Mouse (Mus musculus): ENCODE measurements around the gene Hoxb6.

Hoxb6 gene

DNA sequence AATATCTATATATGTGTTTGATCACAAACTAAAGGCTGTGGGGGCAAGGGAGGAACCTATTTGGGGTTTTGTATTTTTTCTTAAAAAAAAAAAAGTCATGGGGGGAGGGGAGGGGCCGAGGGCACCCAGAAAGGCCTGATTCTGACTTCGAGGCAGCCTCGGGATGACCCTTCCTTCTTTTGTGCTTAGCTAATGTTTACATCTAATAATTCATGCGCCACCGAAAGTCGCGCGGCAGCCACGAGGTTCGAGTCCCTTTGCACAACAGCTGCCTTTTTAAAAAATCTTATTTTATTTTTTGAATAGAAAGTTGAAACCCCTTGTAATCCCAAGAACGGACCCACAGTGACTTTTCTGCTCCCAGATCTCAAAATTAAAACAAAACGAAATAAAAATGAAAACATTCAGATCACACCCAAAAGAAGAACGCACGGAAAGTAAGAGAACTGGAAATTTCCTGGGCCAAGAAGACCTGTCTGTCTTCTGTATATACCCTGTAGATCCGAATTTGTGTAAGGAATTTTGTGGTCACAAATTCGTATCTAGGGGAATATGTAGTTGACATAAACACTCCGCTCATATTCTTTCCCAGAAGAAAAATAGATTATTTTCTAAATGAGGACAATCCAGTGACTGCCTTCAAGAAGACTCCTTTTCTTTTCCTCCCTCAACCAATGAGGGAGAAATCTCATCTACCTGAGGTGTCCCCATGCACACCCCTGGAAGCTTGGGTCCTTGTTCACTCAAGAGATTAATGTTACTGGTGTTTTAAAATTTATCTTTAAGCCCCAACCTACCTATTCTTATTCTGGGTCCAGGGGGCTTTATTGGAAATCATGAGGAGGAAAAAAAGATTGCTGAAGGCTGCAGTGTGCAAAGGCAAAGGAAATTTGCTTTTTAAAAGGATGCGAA, 24.7 kb downstream of the Hoxb6 start:
- DNase-seq (ENCODE audit: low read depth, low spot score), result no peak

DNA sequence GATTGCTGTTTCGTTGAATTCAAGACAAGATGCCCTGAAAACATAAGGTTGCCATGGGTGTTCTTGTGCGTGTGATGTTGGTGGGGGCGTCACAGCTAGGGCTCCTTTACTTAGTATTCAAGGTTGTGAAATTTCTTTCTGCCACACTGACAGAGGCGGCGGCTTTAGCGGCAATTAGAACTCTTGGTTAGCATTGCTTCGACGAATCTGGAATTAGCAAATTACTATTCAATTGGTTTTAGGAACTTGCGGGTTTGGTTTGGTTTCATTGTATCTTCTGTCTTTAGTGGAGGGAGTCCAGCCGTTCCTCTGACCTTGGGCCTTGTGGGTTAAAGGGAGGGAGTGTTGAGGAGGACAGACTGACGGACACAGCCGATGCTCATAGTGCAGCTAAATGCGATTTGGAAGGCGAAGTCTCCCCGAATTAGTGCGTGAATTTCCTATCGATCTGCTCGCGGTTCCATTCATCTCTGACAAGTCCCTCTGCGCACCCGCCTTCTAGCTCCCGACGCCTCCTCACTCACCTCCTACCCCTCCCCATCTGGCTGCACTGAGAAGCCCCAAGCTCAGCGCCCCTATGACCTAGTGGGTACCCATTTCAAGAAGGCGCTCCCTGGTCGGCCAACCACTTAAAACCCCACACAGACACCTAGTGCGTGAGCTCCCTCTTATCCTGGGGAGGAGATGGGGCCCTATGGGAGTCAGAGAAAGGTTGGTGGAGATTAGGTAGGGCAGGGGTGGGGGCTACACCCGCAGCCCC, 25.5 kb downstream of the Hoxb6 start, which contains the start of gene Hoxb4:
TSS of gene Hoxb4 (plus strand) at position 660 of the 760 bp plus-strand sequence.
- no peak for DNase-seq (ENCODE audit: low read depth, low spot score)

- DNase-seq (ENCODE audit: low read depth, low spot score), result peak; percentile 81
Measured at GRCm38 (mm10) chr11:96318368-96319070, 26.2 kb downstream of the Hoxb6 start.

DNA sequence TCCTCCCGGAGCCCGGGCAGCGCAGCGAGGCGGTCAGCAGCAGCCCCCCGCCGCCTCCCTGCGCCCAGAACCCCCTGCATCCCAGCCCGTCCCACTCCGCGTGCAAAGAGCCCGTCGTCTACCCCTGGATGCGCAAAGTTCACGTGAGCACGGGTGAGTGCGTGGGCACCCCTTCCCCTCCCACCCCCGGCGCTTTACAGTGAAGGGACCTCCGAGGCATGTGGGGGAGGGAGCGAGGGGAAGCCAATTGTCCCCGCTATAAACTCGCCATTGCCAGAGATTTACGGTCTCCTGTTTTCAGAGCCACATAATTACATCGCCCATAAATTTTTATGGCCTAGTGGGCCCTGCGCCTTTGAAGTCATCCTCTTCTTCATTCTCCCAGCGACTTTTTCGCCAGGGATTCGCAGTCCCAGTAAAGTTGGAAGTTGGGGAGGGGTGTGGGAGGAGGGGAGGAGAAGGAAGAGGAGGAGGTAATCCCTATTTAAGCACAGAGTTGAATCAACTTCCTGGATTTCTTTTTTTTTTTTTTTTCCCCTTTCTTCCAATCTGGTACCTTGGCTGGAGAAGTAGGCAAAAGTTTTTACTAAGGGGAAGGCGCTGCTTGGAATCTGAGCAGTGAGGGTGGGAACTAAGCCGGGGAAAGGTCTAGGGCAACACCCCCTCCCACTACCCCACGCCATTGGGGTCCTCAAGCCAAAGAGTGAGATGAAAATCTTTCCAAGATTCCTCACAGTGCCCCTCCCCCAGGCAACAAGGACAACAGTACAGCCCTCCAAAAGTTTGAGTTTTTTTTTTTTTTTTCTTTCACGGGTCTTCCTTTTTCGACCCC, 27.0 kb downstream of the Hoxb6 start:
- peak; percentile 86 for DNase-seq (ENCODE audit: low read depth, low spot score)

DNA sequence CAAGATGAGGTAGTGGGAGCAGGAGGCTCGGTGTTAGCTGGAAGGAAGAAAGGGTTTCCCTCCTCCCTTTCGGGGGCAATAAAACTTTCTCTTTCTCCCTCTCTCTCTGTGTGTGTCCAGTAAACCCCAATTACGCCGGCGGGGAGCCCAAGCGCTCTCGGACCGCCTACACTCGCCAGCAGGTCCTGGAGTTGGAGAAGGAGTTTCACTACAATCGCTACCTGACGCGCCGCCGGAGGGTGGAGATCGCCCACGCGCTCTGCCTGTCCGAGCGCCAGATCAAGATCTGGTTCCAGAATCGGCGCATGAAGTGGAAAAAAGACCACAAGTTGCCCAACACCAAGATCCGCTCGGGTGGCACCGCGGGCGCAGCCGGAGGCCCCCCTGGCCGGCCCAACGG, 27.6 kb downstream of the Hoxb6 start:
- DNase-seq (ENCODE audit: low read depth, low spot score), result no peak

DNA sequence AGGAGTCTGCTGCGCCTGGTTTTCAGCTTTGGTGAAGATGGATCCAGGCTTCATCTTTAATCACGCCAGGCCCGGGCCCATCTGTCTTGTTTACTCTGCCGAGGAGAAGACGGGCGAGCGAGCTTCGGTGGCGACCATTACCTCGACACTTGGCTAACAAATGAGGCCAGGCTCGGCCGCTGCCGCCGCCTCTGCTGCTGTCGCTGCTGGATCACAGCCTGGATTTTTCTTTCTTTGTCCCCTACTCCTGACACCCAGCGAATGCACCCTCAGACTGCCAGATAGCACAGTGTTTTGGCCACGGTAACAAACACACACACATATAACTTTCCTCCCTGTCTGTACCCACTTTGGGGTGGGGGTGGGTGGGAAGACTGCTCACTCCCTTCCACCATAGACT, 28.4 kb downstream of the Hoxb6 start:
- no peak for DNase-seq (ENCODE audit: low read depth, low spot score)

DNA sequence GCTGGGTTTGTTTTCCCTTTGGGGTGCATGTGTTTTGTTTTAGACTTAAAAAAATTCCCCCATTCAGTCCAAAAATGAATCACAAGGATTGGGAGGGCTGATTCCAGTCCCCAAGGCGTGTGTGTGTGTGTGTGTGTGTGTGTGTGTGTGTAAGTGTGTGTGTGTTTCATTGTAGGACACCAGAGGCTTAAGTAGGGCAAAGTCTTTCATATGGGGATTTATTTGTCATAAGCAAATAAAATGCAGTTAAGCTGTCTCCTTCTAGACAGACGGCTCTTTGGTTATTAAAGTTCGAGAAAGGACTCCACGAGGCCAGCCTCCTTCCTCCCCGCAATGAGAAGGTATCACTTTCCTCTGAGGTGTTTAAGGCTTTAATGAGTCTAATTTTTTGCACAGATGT, 29.6 kb downstream of the Hoxb6 start:
- no peak for DNase-seq (ENCODE audit: low read depth, low spot score)

DNA sequence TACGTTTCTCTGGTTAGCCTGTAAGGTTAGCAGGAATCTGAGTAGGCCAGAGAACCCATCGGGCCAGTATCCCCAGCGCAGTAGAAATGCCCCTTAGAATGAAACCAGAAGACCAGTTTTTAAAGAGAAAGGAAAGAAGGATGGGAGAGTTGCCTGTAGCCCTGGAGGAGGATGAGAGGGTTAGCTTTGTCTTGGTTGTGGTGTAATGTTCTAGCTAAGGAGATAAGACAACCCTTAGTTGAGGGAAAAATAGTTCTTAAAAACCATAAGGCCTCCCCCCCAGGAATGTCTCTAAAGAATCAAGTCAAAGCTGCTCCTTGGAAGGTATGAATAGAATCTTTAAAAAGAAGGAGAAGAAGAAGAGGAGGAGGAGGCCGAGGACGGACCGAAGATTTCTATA, 30.5 kb downstream of the Hoxb6 start:
- DNase-seq (ENCODE audit: low read depth, low spot score), result no peak

- no peak for DNase-seq (ENCODE audit: low read depth, low spot score)
Measured at GRCm38 (mm10) chr11:96323154-96323553, 30.9 kb downstream of the Hoxb6 start, which contains the start of gene Hoxb3. Gene Hoxb3 (plus strand): TSS chr11:96323326.

DNA sequence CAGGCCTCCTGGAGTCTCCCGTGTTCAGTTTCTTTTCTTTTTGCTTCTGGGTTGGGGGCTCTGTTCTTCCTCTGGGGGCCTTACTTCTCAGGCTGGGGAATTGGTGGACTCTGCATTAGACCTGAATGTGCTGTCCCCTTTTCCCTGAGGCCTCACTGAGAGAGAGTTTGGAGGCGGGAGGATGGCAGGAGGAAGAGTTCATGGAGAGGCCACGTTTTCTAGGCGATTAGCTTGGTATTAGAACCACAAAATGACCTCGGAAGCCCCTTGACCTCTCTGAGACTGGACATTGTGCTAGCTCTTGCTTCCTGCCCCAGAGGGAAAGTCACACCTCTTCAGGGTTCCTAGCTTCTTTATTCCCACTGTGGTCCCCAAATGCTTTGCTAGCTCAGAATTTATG, 31.8 kb downstream of the Hoxb6 start:
- no peak for DNase-seq (ENCODE audit: low read depth, low spot score)

DNA sequence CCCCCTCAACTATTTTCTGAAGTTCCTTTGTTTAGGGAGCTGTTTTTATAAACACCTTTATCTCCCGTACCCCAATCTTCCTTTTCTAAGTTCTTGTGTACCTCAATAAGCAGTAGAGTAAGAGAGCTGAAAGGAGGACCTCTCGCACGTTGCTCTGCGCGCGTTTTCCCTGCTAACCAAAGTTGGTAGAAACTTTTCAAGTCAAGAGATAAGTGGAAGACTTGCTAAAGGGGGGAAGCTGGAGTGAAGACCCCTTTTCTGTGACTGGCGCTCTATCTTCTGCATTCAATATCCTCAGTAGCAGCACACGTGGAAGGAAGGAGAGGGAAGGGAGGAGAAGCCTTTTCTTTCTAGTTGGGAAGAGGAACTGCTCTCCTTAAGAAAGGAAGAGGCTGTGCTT, 32.7 kb downstream of the Hoxb6 start:
- DNase-seq (ENCODE audit: low read depth, low spot score), result no peak

DNA sequence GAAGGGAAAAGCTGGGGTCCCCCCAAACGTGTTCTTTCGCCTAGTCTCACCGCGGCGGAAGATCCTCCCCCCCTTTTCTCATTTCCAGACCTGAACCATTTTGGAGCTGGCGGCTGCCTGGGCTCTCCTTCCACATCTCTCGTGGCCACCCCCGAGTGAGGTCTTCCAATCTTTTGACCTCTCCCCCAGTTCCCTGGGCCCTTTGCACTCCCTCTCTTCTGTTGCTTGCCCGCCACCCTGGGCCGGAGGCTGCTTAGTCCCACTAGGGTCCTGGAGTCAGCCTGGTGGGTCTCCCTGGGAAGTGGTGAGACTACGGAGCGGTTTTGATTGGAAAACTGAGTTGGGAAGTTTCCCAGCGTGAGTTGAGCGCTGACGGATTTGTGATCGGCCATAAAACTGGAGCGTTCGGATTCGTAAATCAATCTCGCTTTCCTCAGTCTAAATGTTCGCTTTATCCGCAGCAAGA, 33.5 kb downstream of the Hoxb6 start:
- peak; percentile 77 for DNase-seq (ENCODE audit: low read depth, low spot score)

GRCm38 (mm10) chr11:96326705-96327104, 34.4 kb downstream of the Hoxb6 start:
- DNase-seq (ENCODE audit: low read depth, low spot score), result no peak

DNA sequence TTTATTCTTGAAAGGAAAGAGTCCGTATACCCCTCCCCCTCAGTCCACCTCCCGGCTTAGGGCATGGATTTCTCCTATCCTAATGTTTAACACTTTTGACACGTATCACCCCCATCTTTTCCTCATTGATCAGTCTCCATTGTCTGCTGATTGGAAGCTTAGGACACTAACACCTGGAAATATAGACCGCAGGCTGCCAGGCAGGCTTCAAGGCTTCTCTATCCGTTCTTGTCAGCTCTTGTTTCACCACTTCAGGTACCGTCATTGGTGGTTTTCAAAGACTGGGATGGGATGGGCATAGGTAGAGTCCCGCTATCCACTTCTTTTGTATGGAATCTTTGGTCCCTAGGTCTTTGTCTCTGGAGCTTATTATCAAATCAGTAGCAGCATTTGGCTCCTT, 34.8 kb downstream of the Hoxb6 start:
- DNase-seq (ENCODE audit: low read depth, low spot score), result no peak

GRCm38 (mm10) chr11:96327750-96328149, 35.5 kb downstream of the Hoxb6 start:
- no peak for DNase-seq (ENCODE audit: low read depth, low spot score)

GRCm38 (mm10) chr11:96328605-96329004, 36.3 kb downstream of the Hoxb6 start:
- DNase-seq (ENCODE audit: low read depth, low spot score), result no peak

DNA sequence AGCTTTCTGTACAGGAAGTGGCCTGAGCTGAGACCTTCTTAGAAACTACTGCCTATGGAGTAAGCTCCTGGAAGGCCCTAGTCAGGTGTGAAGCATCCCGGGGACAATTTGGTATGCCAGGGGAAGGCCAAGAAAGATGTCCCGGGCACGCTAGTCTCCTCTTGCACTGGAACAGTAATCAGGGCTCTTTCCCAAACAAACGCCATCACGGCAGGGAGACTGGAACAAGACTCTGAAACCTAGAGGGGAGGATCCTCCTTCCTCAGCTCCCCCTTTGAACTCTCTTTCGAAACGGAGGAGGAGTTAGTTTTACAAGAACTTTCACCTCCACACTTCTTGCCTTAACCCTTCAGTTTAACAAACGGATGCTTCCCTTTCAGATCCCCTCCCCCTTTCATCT, 39.8 kb downstream of the Hoxb6 start:
- no peak for DNase-seq (ENCODE audit: low read depth, low spot score)

GRCm38 (mm10) chr11:96332618-96333032, 40.3 kb downstream of the Hoxb6 start:
- no peak for DNase-seq (ENCODE audit: low read depth, low spot score)

- DNase-seq (ENCODE audit: low read depth, low spot score), result no peak
Measured at GRCm38 (mm10) chr11:96333241-96334001, 41.1 kb downstream of the Hoxb6 start.

DNA sequence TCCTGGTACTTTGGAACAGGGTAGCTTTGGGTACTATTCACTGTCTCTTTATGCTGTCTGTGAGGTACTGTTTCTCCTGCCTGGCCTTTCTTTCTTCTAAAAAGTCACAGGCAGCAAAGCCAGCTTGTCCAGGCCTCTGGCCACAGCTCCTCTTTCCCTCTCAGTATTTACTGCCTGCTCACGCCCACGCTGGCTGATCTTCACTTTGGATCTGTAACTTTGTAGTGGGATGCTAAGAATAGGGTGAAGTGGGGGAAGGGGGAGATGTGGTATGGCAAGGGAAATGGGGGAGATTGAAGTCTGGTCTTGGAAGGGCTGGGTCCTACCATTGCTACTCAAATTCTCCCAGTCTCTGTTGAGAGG, 41.7 kb downstream of the Hoxb6 start:
- no peak for DNase-seq (ENCODE audit: low read depth, low spot score)

All from forelimb bud, embryonic 11.5 days (tissue).